Mouse (Mus musculus) spleen, postnatal 36 days (tissue): ENCODE results near the gene Olfr171.
"Not testable (repeated sequence)": the region's sequence is repeated elsewhere in the genome, so short reads cannot be mapped to it uniquely, and the experiment has no call there.

Experiments used
- DNase-seq, 2 experiments: peaks; one replicate each; pipeline ENCODE4 v3.0.0; 2022; ENCODE audit warnings: low spot score in 2 of 2, mixed read lengths in 1 of 2

Gene Olfr171

GRCm38 (mm10) chr16:19629816-19630215 lies at the start of gene Olfr171:
Olfr171 (minus strand) TSS chr16:19629916.
- no peak for DNase-seq

- DNase-seq = no peak
Observed at GRCm38 (mm10) chr16:19670768-19671357, 41.1 kb upstream of the Olfr171 start.

GRCm38 (mm10) chr16:19666312-19666711 lies 36.6 kb upstream of the Olfr171 start:
- DNase-seq = no peak

GRCm38 (mm10) chr16:19611782-19612181 lies 17.9 kb downstream of the Olfr171 start, which contains the start of gene Olfr170:
Olfr170 (minus strand) TSS chr16:19611882.
- DNase-seq = not testable (repeated sequence)

GRCm38 (mm10) chr16:19603166-19603565 lies 26.6 kb downstream of the Olfr171 start:
- no peak for DNase-seq
